Mouse (Mus musculus) telencephalon, adult 2 months (tissue): ENCODE data around the gene Srp54c.
"Not testable (repeated sequence)": the region's sequence is repeated elsewhere in the genome, so short reads cannot be mapped to it uniquely, and the experiment has no call there.

ENCODE experiments used
- DNase-seq: peaks from one replicate; pipeline ENCODE4 v3.0.0-alpha.2; 2011; ENCODE audit warnings: low read depth, low spot score

Gene Srp54c

DNA sequence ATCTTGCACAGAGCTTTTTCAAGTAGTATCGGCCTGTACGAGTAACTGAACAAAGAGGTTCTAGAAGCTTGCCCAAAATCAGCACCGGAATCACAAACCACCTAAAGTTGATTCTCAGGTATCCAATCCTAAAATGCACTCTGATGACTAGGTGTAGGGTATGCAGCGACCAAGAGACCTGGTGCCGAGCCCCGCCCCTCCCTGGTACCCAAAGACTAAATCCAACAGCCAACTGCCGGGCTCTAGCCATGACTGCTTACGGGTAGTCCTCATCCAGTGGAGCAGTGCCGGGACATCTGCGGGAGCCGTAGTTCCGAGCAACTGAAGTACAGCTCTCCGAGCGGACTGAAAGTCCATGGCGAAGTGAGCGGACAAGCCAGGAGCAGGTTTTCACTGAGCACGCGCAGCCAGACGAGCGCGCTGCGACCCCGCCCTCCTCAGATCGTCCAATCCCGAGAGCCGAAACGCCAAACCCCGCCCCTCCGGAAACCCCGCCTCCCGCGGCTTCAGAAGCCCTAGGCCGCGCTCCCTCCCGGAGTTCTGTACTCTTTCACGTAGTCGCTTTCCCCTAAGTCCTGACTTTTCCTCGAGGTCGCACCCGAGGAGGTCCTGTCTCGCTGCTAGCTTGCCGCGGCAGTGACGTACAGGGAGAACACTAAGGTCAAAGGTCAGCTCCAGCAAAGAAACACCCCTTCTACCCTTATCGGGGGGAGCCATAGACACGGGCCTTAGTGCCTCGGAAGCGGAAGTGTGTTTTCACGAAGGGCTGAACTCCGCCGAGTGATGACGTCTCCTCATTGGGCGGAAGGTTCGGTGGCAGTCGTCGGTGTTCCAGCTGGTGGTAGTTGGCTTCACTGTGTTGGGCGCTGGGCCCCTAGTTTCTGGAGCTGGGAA, at the start of gene Srp54c:
TSS of gene Srp54c (plus strand) at position 543 of the 894 bp plus-strand sequence.
- DNase-seq, result not testable (repeated sequence)

DNA sequence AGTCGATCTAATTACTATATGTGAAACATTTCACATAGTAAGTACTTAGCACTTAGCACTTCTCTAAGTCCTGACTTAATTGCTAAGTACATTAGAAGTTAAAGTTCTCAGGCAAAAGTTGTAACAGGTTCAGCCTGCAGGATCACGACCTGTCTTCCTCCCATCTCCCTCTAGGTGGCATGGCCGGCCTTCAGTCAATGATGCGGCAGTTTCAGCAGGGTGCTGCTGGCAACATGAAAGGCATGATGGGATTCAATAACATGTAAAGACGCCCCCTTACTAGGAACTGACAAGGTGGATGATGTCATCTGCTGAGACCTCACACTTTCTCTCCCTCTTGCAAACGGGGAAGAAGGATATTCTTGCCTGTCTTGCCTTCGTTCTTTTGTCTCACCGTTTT, 42.3 kb upstream of the Srp54c start:
- DNase-seq, result not testable (repeated sequence)

GRCm38 (mm10) chr12:55189127-55189526, 40.8 kb upstream of the Srp54c start:
- DNase-seq, result not testable (repeated sequence)

DNA sequence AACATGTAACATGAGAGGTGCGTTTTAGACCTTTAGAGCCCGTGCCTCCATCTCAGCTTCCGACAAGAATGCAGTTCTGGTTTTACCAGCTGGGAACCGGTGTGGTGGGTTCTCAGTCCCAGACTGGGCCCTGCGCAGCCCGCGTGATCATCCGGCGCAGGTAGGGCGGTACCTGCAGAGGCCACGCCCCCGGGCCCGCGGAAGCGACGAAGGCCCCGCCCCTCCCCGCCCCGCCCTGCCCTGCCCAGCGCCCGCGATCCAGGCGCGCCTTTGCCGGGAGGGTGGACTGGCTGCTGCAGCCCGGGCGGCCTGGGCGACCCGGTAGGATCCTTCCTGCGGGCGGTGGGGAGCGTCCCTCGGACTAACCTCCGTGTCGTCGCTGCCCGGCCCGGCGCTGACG, 30.7 kb upstream of the Srp54c start, which contains the start of gene 1700047I17Rik2:
TSS of gene 1700047I17Rik2 (plus strand) at position 287 of the 400 bp plus-strand sequence.
- DNase-seq, result not testable (repeated sequence)

DNA sequence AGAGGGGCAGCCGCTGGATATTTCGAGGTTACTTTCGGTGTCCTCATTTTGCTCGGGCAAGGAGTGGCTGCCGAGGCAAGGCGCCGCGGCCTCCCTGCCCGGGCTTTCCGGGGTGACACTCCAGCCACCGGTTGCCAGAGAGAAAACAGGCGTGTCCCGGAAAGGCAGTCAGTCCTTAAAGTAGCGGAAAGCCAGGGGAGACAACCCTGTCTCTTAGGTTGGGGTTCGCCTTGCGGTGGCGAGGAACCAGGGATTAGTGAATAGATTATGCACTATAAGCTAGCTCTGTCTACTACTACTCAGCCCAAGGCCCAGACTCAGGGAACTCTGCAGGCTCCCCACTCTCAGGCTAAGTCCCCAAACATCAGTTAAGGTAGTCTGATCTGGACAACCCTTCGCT, 30.2 kb upstream of the Srp54c start:
- not testable (repeated sequence) for DNase-seq

DNA sequence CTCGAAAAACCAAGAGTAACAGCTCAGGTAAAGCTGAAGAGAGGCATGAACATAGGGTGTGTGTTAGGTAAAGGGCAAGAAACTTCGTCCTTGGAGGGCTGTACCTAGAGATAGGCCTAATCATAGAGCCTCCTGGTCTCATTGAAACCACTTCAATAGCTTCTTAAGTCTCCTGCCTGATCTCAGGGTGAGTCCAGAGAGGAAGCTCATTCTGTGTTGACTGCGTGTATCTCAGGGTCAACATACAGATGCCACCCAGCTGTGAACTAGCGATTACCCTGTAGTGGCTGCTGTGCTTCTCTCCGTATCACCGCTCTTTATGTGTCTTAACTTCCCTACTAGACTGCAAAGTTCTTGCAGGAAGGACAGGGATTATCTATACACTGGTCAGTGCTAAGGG, 17.0 kb upstream of the Srp54c start:
- not testable (repeated sequence) for DNase-seq

GRCm38 (mm10) chr12:55230520-55230861, 523 bp downstream of the Srp54c start:
- DNase-seq, result not testable (repeated sequence)

DNA sequence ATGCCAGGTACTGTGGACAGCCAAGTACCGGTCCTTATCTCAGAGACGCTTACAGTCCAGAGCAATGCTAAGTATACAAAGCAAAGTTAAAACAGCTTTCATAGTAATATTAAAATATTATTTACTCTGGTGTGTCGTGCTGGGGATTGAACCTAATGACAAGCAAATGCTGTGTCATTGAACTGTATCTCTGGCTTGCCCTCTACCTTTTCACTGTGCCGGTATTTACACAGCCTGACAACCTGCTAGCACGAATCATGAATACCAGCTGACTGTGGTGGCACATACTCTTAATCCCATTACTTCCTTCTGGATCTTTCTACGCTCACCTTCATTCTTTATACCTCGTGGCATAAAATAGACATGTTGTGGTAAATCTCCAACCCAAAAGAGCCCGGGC, 12.3 kb downstream of the Srp54c start:
- DNase-seq, result not testable (repeated sequence)

DNA sequence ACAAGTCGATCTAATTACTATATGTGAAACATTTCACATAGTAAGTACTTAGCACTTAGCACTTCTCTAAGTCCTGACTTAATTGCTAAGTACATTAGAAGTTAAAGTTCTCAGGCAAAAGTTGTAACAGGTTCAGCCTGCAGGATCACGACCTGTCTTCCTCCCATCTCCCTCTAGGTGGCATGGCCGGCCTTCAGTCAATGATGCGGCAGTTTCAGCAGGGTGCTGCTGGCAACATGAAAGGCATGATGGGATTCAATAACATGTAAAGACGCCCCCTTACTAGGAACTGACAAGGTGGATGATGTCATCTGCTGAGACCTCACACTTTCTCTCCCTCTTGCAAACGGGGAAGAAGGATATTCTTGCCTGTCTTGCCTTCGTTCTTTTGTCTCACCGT, 32.0 kb downstream of the Srp54c start:
- not testable (repeated sequence) for DNase-seq

GRCm38 (mm10) chr12:55263385-55263784, 33.4 kb downstream of the Srp54c start:
- DNase-seq, result not testable (repeated sequence)

- DNase-seq, result no peak
These were observed 42.3 kb downstream of the Srp54c start for GRCm38 (mm10) chr12:55272243-55272642.

DNA sequence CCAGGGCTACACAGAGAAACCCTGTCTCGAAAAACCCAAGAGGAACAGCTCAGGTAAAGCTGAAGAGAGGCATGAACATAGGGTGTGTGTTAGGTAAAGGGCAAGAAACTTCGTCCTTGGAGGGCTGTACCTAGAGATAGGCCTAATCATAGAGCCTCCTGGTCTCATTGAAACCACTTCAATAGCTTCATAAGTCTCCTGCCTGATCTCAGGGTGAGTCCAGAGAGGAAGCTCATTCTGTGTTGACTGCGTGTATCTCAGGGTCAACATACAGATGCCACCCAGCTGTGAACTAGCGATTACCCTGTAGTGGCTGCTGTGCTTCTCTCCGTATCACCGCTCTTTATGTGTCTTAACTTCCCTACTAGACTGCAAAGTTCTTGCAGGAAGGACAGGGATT, 47.6 kb downstream of the Srp54c start:
- not testable (repeated sequence) for DNase-seq

GRCm38 (mm10) chr12:55298112-55298511, 68.1 kb downstream of the Srp54c start:
- peak; percentile 50 for DNase-seq

GRCm38 (mm10) chr12:55299336-55299735, 69.4 kb downstream of the Srp54c start, which contains the start of gene 1110008L16Rik:
TSS of gene 1110008L16Rik (plus strand) at chr12:55299577.
- DNase-seq, result no peak

DNA sequence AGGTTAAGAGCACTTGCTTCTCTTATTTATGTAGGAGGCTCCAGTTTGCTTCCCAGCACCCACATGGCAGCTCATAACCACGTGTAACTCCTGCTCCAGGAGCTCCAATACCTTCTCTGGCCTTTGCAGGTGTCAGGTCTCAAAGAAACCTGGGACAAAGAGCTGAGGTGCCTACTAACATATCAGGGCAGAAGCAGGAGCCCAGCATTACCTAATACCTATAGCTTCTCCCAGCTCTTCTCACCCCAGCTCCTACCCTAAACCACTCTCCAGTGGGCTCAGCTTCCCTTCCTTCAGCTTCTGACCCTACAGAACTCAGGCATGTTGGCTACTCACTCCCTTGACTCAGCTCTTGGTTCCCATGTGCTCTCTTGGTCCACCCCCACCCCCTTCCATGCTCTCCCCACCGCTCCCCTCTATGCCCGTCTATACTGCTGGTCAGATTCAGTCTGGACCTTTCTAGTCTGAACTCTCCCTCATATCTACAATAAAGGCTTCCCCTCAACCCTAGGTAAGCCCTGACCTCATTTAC, 70.9 kb downstream of the Srp54c start:
- no peak for DNase-seq

DNA sequence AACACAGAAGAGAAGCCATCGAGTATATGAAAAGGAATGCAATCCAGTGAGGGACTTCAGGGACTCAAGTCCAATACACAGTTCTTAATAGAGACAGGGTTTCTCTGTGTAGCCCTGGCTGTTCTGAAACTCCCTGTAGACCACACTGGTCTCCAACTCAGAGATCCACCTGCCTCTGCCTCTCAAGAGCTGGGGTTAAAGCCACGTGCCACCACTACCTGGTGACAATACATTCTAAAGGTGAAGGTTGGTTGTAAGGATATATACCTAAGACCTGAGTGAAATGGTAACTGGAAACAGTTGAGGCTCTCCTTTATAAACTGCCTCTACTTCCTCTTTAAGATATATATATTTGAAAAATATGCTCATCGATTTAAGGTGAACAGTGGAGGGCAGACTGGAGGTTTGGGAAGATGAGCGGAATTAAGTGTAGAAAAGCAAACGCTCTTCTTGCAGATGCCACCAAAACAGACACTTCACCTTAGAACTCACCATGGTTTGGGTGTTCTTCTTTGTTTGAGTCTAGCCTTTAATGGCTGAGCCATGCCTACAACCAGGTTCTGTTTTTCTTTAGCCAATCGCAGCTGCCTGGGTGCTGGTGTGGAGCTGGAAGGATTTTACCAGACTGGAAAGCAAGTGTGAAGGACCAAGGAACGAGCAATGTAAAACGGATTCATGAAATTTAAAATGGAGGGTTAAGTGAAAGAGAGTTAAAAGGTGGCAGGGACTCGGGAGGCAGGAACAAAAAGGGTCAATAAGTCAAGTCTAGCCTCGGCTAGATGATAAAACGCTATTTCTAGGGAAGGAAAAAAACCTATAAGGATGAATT, 71.7 kb downstream of the Srp54c start:
- DNase-seq, result no peak

DNA sequence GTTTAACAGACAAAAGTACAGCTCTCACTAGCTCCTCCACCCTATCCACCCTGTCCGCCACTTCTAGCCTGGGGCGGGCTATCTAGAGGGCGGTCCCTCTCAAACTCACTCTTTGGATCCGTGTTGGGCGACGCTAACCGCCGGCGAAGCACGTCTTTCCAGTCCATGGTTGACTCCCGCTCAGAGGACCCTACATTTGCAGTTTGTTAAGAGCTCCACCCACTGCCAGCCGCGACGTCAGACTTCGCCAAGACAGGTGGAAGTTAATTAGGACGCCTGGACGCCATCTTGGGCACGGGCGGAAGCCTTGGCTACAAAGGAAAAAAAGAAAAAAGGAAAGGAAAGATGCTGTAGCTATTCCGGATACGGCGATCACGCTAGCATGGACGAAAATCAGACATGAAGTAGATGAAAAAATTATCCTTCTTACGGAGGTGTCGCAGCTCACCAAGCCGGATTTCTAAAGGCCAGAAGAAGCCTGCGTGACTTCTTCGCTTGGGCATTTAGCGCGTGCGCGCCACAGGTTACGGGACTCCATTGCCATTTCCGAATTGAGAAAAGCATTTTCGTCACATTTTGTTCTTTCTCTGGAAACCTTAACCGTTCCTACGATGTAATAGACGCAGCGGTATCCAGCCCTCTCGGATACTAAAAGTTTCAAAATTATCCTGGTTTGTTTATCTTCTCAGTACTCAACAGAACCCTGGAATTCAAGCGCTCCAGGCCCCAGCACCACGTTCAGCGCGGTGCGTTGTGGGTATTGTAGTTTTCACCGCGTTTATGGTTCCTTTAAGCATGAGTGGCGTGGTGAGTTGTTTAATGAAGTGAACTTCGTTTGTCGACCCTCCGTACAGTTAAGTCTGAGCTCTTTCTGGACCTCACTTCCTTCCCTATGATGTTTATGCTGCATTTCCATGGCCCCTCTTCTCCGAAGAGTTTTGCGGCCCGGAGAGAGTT, 72.8 kb downstream of the Srp54c start, which contains the start of gene Ppp2r3c:
TSS of gene Ppp2r3c (minus strand) at position 514 of the 957 bp plus-strand sequence.
- DNase-seq, result peak; percentile 96

DNA sequence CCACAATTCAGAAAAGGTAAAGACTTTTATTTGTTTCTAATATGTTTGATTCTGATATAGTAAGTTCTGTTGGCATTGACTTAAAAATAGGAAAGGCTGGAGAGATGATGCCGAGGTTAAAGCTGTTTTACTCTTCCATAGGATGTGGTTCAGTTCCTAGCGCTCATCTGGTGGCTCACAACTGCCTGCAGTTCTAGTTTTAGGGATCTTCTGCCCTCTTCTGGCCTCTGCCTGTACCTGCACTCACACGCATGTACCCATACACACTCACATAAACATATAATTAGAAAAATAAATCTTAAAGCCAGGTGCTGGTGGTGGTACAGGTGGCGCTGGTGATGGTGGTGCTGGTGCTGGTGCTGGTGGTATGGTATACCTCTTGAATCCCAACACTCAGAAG, 76.4 kb downstream of the Srp54c start:
- no peak for DNase-seq

GRCm38 (mm10) chr12:55307566-55307965, 77.6 kb downstream of the Srp54c start:
- DNase-seq, result no peak

GRCm38 (mm10) chr12:55308731-55309130, 78.8 kb downstream of the Srp54c start:
- no peak for DNase-seq

GRCm38 (mm10) chr12:55309501-55309900, 79.5 kb downstream of the Srp54c start:
- no peak for DNase-seq
